Mouse (Mus musculus) small intestine, adult 2 months (tissue): Measurements from ENCODE around the gene Tmem223.

ENCODE experiments used
- CTCF ChIP-seq: fragments of 200-500 bp; IDR thresholded peaks from 2 replicates; pipeline ENCODE4 v1.5.1; 2012; ENCODE audit warnings: low read depth, mild to moderate bottlenecking, control low read depth, inconsistent platforms, low read length, moderate library complexity, mixed read lengths; ENCODE audit not compliant: insufficient replicate concordance, insufficient read length; ENCODE audit errors: extremely low read depth
- POLR2A ChIP-seq: fragments of 200-500 bp; IDR thresholded peaks from 2 replicates; pipeline ENCODE4 v1.6.1; 2012; ENCODE audit warnings: low read depth, mild to moderate bottlenecking, control low read depth, inconsistent platforms, low read length, moderate library complexity

DNA sequence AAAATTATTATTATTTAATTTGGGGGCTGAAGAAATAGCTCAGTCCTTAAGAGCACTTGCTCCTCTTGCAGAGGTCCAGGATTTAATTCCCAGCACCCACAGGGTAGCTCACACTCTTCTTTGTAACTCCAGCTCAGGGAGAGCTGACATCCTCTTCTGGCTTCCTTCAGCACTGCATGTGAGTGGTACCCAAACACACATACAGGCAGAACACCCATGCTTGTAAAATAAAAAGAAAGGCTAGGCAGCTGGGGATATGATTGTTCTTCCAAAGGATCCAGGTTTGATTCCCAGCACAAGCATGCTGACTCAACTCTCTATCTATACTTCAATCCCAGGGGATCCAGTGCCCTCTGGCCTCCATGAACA, 28.1 kb downstream of the Tmem223 start:
- TF ChIP-seq CTCF (no peak), POLR2A (no peak)
